Mouse (Mus musculus) frontal cortex, adult 2 months (tissue): ENCODE measurements at regions not wholly inside any gene's neighbourhood (a gene's known extent, or its start where the extent isn't known, plus 50 kb on each side); places are given as distances from the start of the nearest gene placed in this dataset.

ENCODE experiments used
- DNase-seq, 2 experiments: peaks; one replicate each; pipeline ENCODE4 v3.0.0; 2022; ENCODE audit warnings: low spot score in 1 of 2; ENCODE audit errors: extremely low spot score in 1 of 2

DNA sequence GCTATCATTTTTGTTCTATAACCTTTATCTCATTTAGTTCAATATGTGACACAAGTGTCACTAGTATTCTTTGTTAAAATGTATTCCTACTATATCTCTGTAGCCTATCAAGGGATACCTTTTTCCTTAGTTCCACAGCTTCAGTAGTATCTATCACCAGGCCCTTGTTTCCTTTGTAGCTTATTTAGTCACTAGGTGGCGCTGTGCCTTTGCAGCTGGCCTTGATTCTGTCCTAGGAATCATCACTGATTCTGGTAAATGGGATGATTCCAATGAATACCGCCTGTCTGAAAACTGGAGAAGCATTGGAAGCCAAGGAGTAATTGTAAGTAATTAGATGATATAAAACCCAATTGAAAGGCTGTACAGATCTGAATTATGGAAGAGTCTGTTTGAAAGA lies 139.3 kb downstream of the Dcaf12l2 start:
- DNase-seq, result peak in 1 of 2 experiments; percentile 65
